Mouse (Mus musculus) intestine, embryonic 14.5 days (tissue): ENCODE results near the gene Atn1. TPM values are rescaled to one million over a fixed set of nuclear protein-coding genes. Genes with fewer than 3 reads are reported as not detected.
A peak's percentile ranks its signal among the peaks of the same experiment; 100 is the strongest.

Source experiments
- ATAC-seq: fragments of 200-750 bp; cut with Nextera tagmentation; replicated peaks from 2 replicates; pipeline ENCODE4 v1.8.0; 2017; ENCODE audit warnings: low read depth, moderate number of reproducible peaks, moderate TSS enrichment, moderate library complexity; ENCODE audit not compliant: low FRiP score, low TSS enrichment
- DNase-seq: peaks from one replicate; pipeline ENCODE4 v3.0.0-alpha.2; 2018; ENCODE audit warnings: low spot score
- H3K27ac ChIP-seq: fragments of 300-500 bp; sonication (generic); 2 replicates; pipeline ENCODE4 v1.5.1; 2014; ENCODE audit warnings: low read depth, mild to moderate bottlenecking, control low read depth
- H3K27me3 ChIP-seq: fragments of 300-500 bp; sonication (generic); replicated peaks from 2 replicates; pipeline ENCODE4 v1.6.1; 2014; ENCODE audit warnings: low read length, control low read depth; ENCODE audit not compliant: control insufficient read depth, insufficient read depth
- H3K36me3 ChIP-seq: fragments of 300-500 bp; sonication (generic); 2 replicates; pipeline ENCODE4 v1.6.1; 2014; ENCODE audit warnings: low read length, control low read depth; ENCODE audit not compliant: control insufficient read depth, insufficient read depth
- H3K4me1 ChIP-seq: fragments of 300-500 bp; sonication (generic); replicated peaks from 2 replicates; pipeline ENCODE4 v1.6.1; 2014; ENCODE audit warnings: low read length, control low read depth, mixed read lengths; ENCODE audit not compliant: control insufficient read depth, insufficient read depth
- H3K4me2 ChIP-seq: fragments of 300-500 bp; sonication (generic); 2 replicates; pipeline ENCODE4 v1.6.1; 2014; ENCODE audit warnings: low read length
- H3K4me3 ChIP-seq: fragments of 300-500 bp; sonication (generic); 2 replicates; pipeline ENCODE4 v1.5.1; 2014; ENCODE audit warnings: low read depth, low read length, control low read depth, mixed read lengths
- H3K9ac ChIP-seq: fragments of 300-500 bp; sonication (generic); 2 replicates; pipeline ENCODE4 v1.6.1; 2014; ENCODE audit warnings: mild to moderate bottlenecking, low read length
- H3K9me3 ChIP-seq: fragments of 300-500 bp; sonication (generic); 2 replicates; pipeline ENCODE4 v1.6.1; 2016; ENCODE audit warnings: low read length, control low read depth; ENCODE audit not compliant: control insufficient read depth
- WGBS: fragments of 180-500 bp; shearing (Covaris S2); extraction: QIAGEN DNeasy Blood & Tissue Kit; methylation state at CpG from one replicate; pipeline ENCODE4 v1.1.7; 2014; 5-methylcytosine and 5-hydroxymethylcytosine counted together
- microRNA counts: library from miRNA; unstranded; fragments of <30 nt; microRNA quantifications from one replicate; lab custom pipeline; 2016
- microRNA-seq: library from miRNA; unstranded; fragments of <30 nt; microRNA quantifications from one replicate; pipeline ENCODE4, GENCODE M21; 2016
- polyA plus RNA-seq: library from polyadenylated mRNA; unstranded; fragments of >200 nt; fragmentation: Nextera tagmentation; extraction: Ambion mirVana; gene quantifications from 2 replicates; pipeline ENCODE4 v1.2.1, GENCODE M21; 2014

The Atn1 gene
- polyA plus RNA-seq, 1 experiment from 2014 or later: 12.1 TPM

DNA sequence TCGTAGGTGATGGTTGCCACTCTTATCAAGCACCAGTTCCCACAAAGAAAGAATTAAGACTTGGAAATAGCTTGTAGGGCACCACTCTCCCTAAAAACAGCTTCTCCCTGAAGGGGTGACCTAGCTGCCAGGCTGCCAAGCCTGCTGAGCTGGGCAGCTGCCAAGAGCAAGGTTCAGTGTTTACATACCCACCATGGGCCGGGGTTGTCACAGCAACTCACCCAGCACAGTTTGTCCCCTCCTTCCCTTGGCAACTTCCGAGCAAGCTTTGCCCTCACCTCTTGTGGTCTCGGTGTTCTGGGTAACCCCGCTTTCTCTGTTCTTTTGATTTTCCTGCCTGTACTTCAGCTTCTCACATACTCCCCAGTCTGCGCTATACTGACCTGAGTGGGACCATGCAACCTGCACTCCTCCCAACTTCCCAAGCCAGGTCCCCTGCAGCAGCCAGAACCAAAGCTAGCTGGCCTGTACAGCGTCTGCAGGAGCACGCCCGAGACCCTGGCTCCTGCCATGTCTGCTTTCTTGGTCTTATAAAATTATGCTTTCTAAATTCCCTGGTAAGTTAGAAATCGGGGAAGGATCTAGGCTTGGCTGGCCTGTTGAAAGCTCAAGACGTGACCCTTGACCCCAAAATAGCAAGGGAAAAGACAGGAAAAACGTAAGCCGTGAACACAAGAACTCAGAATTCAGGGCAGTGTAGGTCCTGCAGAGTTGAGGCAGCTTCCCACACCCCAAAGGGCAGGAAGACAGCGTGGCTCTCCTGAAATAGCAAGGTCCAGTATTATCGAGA lies 62.0 kb downstream of the Atn1 start:
- H3K27ac ChIP-seq: no peak overlapping the region; the same call in 1 of the 2 replicates
- 75% methylated on average over 15 of the region's 15 CpGs for WGBS
- peaks cover 10% of the 10 kb centered on the region for H3K4me1 ChIP-seq
- no peaks in the 10 kb centered on the region for H3K9me3 ChIP-seq
- no peak overlapping the region for H3K4me3 ChIP-seq
- H3K9ac ChIP-seq: no peak overlapping the region
- ATAC-seq (0 out of 2 replicates have a peak, but pooled peaks have one; percentile 29), DNase-seq (no peak)
- peaks cover 9% of the 10 kb centered on the region for H3K36me3 ChIP-seq
- H3K4me2 ChIP-seq: no peak overlapping the region
- H3K27me3 ChIP-seq: no peaks in the 10 kb centered on the region

- ATAC-seq (peak; percentile 38; the same call in 1 of the 2 replicates), DNase-seq (no peak)
- H3K4me2 ChIP-seq: no peak overlapping the region
- H3K36me3 ChIP-seq: no peaks in the 10 kb centered on the region; the same call in 1 of the 2 replicates
- H3K9ac ChIP-seq: no peak overlapping the region
- no peaks in the 10 kb centered on the region for H3K27me3 ChIP-seq
- H3K4me3 ChIP-seq: no peak overlapping the region
- H3K4me1 ChIP-seq: peaks cover 10% of the 10 kb centered on the region
- WGBS: 67% methylated on average over 15 of the region's 15 CpGs
- 0 out of 2 replicates have a peak overlapping the region, but pooled peaks have one; percentile 2 for H3K27ac ChIP-seq
- H3K9me3 ChIP-seq: no peaks in the 10 kb centered on the region
Observed at GRCm38 (mm10) chr6:124693243-124693981, 62.9 kb downstream of the Atn1 start.

MicroRNA genes within 50 kb of the gene (microRNA counts, 519-probe panel; counts per million panel counts)
- microRNA mmu-miR-141 (lab: Ali Mortazavi, UCI) (3,807 counts per million, percentile 55 among the panel's probes with 10 or more counts), microRNA mmu-miR-200c (lab: Ali Mortazavi, UCI) (5,090 counts per million, percentile 88 among the panel's probes with 10 or more counts)

Small RNAs within 50 kb of the gene (microRNA-seq; reads per million reads assigned to microRNA genes)
- 2,280 reads per million, percentile 85 among the genes with 10 or more reads in this experiment for gene Mir141
- gene Mir200c: 13,027 reads per million, percentile 97 among the genes with 10 or more reads in this experiment

Other genes with a start within 250 kb of the Atn1 start
- 1.7 and 1.8 TPM in 2 replicates for gene C1ra, start 244.1 kb downstream of the Atn1 start, polyA plus RNA-seq
- gene C1s1, start 214.2 kb downstream of the Atn1 start, polyA plus RNA-seq: 1.3 and 1.6 TPM in 2 replicates
- not detected in 2 replicates for gene C1rb, start 186.2 kb downstream of the Atn1 start, polyA plus RNA-seq
- not detected in 2 replicates for gene C1s2, start 120.4 kb downstream of the Atn1 start, polyA plus RNA-seq
- 75.5 and 79.8 TPM in 2 replicates for gene Lpcat3, start 93.5 kb downstream of the Atn1 start, polyA plus RNA-seq
- gene Emg1, start 44.3 kb downstream of the Atn1 start, polyA plus RNA-seq: 248 and 249 TPM in 2 replicates
- 414 and 436 TPM in 2 replicates for gene Phb2, start 44.2 kb downstream of the Atn1 start, polyA plus RNA-seq
- gene Ptpn6, start 17.8 kb downstream of the Atn1 start, polyA plus RNA-seq: 11.7 and 14.1 TPM in 2 replicates
- gene Grcc10, start 15.2 kb downstream of the Atn1 start, polyA plus RNA-seq: 440 and 466 TPM in 2 replicates
- not detected in 2 replicates for gene Gm45234, start 503 bp downstream of the Atn1 start, polyA plus RNA-seq
- 7.6 and 8.0 TPM in 2 replicates for gene Eno2, start 13.1 kb upstream of the Atn1 start, polyA plus RNA-seq
- gene Lrrc23, start 23.2 kb upstream of the Atn1 start, polyA plus RNA-seq: 0.45 and 0.47 TPM in 2 replicates
- 7.3 and 7.4 TPM in 2 replicates for gene Spsb2, start 52.1 kb upstream of the Atn1 start, polyA plus RNA-seq
- 1,059 and 1,108 TPM in 2 replicates for gene Tpi1, start 57.8 kb upstream of the Atn1 start, polyA plus RNA-seq
- gene Usp5, start 73.0 kb upstream of the Atn1 start, polyA plus RNA-seq: 126 and 127 TPM in 2 replicates
- gene Cdca3, start 73.0 kb upstream of the Atn1 start, polyA plus RNA-seq: 178 and 183 TPM in 2 replicates
- gene Gnb3, start 83.8 kb upstream of the Atn1 start, polyA plus RNA-seq: 2.7 TPM in 2 replicates
- gene P3h3, start 101.2 kb upstream of the Atn1 start, polyA plus RNA-seq: 28.1 and 28.8 TPM in 2 replicates
- gene Gpr162, start 107.5 kb upstream of the Atn1 start, polyA plus RNA-seq: 0.65 and 1.2 TPM in 2 replicates
- 0.28 and 0.37 TPM in 2 replicates for gene Cd4, start 131.7 kb upstream of the Atn1 start, polyA plus RNA-seq
- gene Lag3, start 155.2 kb upstream of the Atn1 start, polyA plus RNA-seq: 1.8 and 2.1 TPM in 2 replicates
- gene Ptms, start 163.6 kb upstream of the Atn1 start, polyA plus RNA-seq: 232 and 257 TPM in 2 replicates
- 352 and 357 TPM in 2 replicates for gene Mlf2, start 174.9 kb upstream of the Atn1 start, polyA plus RNA-seq
- 155 and 159 TPM in 2 replicates for gene Cops7a, start 209.0 kb upstream of the Atn1 start, polyA plus RNA-seq
- gene Pianp, start 240.2 kb upstream of the Atn1 start, polyA plus RNA-seq: 0.85 and 1.2 TPM in 2 replicates